Mouse (Mus musculus) hindbrain, embryonic 11.5 days (tissue): Measurements from ENCODE around the gene Nudt7. TPM values are rescaled to one million over a fixed set of nuclear protein-coding genes. Genes with fewer than 3 reads are reported as not detected.
A peak's percentile ranks its signal among the peaks of the same experiment; 100 is the strongest.

ENCODE experiments used
- ATAC-seq: fragments of 200-750 bp; cut with Nextera tagmentation; 2 replicates; pipeline ENCODE4 v1.8.0; 2017; ENCODE audit warnings: mild to moderate bottlenecking, moderate TSS enrichment, moderate library complexity; ENCODE audit not compliant: low FRiP score
- DNase-seq: peaks from one replicate; pipeline ENCODE4 v3.0.0-alpha.2; 2015; ENCODE audit warnings: low spot score
- H3K27ac ChIP-seq: fragments of 300-500 bp; sonication (generic); 2 replicates; pipeline ENCODE4 v1.5.1; 2014; ENCODE audit warnings: mild to moderate bottlenecking, low read depth, low read length
- H3K27me3 ChIP-seq: fragments of 300-500 bp; sonication (generic); 2 replicates; pipeline ENCODE4 v1.6.1; 2014; ENCODE audit warnings: mild to moderate bottlenecking, low read length, moderate library complexity, mixed read lengths; ENCODE audit not compliant: control insufficient read depth, insufficient read depth
- H3K36me3 ChIP-seq: fragments of 300-500 bp; sonication (generic); 2 replicates; pipeline ENCODE4 v1.6.1; 2014; ENCODE audit warnings: mild to moderate bottlenecking, low read length, moderate library complexity, mixed read lengths; ENCODE audit not compliant: control insufficient read depth, insufficient read depth
- H3K4me1 ChIP-seq: fragments of 300-500 bp; sonication (generic); replicated peaks from 2 replicates; pipeline ENCODE4 v1.6.1; 2014; ENCODE audit warnings: low read length, mixed read lengths; ENCODE audit not compliant: control insufficient read depth, insufficient read depth
- H3K4me2 ChIP-seq: fragments of 300-500 bp; sonication (generic); replicated peaks from 2 replicates; pipeline ENCODE4 v1.6.1; 2014; ENCODE audit warnings: mild to moderate bottlenecking, low read depth, low read length
- H3K4me3 ChIP-seq: fragments of 300-500 bp; sonication (generic); 2 replicates; pipeline ENCODE4 v1.5.1; 2014; ENCODE audit warnings: low read depth, low read length
- H3K9ac ChIP-seq: fragments of 300-500 bp; sonication (generic); 2 replicates; pipeline ENCODE4 v1.6.1; 2014; ENCODE audit warnings: low read depth, low read length
- H3K9me3 ChIP-seq: fragments of 300-500 bp; sonication (generic); 2 replicates; pipeline ENCODE4 v1.6.1; 2016; ENCODE audit warnings: low read length; ENCODE audit not compliant: control insufficient read depth
- WGBS: fragments of 180-500 bp; shearing (Covaris S2); extraction: QIAGEN DNeasy Blood & Tissue Kit; methylation state at CpG from one replicate; pipeline ENCODE4 v1.1.7; 2014; 5-methylcytosine and 5-hydroxymethylcytosine counted together
- polyA plus RNA-seq: library from polyadenylated mRNA; unstranded; fragments of >200 nt; fragmentation: Nextera tagmentation; extraction: Ambion mirVana; gene quantifications from 2 replicates; pipeline ENCODE4 v1.2.1, GENCODE M21; 2014

Gene Nudt7
- polyA plus RNA-seq, 1 experiment from 2014 or later, result 12.1 TPM

GRCm38 (mm10) chr8:114109365-114110140, 23.8 kb upstream of the Nudt7 start:
- no peaks in the 10 kb centered on the region for H3K36me3 ChIP-seq
- H3K4me2 ChIP-seq, result no peak overlapping the region
- H3K4me1 ChIP-seq, result no peaks in the 10 kb centered on the region
- DNase-seq (no peak), ATAC-seq (no peak; the same call in 1 of the 2 replicates)
- no peak overlapping the region for H3K4me3 ChIP-seq
- no peaks in the 10 kb centered on the region for H3K9me3 ChIP-seq
- WGBS, result 73% methylated on average over 20 of the region's 20 CpGs
- H3K27ac ChIP-seq, result no peak overlapping the region
- no peak overlapping the region for H3K9ac ChIP-seq
- H3K27me3 ChIP-seq, result no peaks in the 10 kb centered on the region

- Histone ChIP-seq H3K9me3 (no peaks in the 10 kb centered on the region), H3K9ac (no peak overlapping the region), H3K4me3 (no peak overlapping the region), H3K36me3 (no peaks in the 10 kb centered on the region), H3K4me2 (no peak overlapping the region), H3K27ac (no peak overlapping the region), H3K4me1 (peaks cover 10% of the 10 kb centered on the region; the same call in 1 of the 2 replicates), H3K27me3 (no peaks in the 10 kb centered on the region)
- WGBS, result 27% methylated on average over 1 of the region's 1 CpGs
- DNase-seq (no peak), ATAC-seq (no peak)
Measured at GRCm38 (mm10) chr8:114115076-114115475, 18.3 kb upstream of the Nudt7 start.

- WGBS, result 2% methylated on average over 2 of the region's 2 CpGs
- DNase-seq, result peak; percentile 67
- ATAC-seq, result peak; percentile 61
- Histone ChIP-seq H3K9me3 (no peaks in the 10 kb centered on the region), H3K4me3 (no peak overlapping the region), H3K9ac (no peak overlapping the region), H3K27me3 (no peaks in the 10 kb centered on the region), H3K4me1 (peaks cover 10% of the 10 kb centered on the region; the same call in 1 of the 2 replicates), H3K36me3 (no peaks in the 10 kb centered on the region), H3K4me2 (no peak overlapping the region), H3K27ac (peak overlapping the region; percentile 74)
Measured at GRCm38 (mm10) chr8:114116049-114116448, 17.3 kb upstream of the Nudt7 start.

- Histone ChIP-seq H3K9me3 (no peaks in the 10 kb centered on the region), H3K4me2 (no peak overlapping the region), H3K27me3 (no peaks in the 10 kb centered on the region), H3K4me1 (peaks cover 10% of the 10 kb centered on the region; the same call in 1 of the 2 replicates), H3K27ac (no peak overlapping the region), H3K9ac (no peak overlapping the region), H3K36me3 (no peaks in the 10 kb centered on the region), H3K4me3 (no peak overlapping the region)
- no peak for DNase-seq
- no peak for ATAC-seq
Measured at GRCm38 (mm10) chr8:114117439-114117838, 15.9 kb upstream of the Nudt7 start.

GRCm38 (mm10) chr8:114121781-114122180, 11.6 kb upstream of the Nudt7 start:
- Histone ChIP-seq H3K36me3 (no peaks in the 10 kb centered on the region), H3K27ac (no peak overlapping the region), H3K4me2 (no peak overlapping the region), H3K4me1 (no peaks in the 10 kb centered on the region), H3K4me3 (no peak overlapping the region), H3K27me3 (no peaks in the 10 kb centered on the region), H3K9ac (no peak overlapping the region), H3K9me3 (no peaks in the 10 kb centered on the region)
- no peak for DNase-seq
- no peak for ATAC-seq
- WGBS, result 83% methylated on average over 1 of the region's 1 CpGs

GRCm38 (mm10) chr8:114123611-114124010, 9.7 kb upstream of the Nudt7 start:
- ATAC-seq, result no peak
- Histone ChIP-seq H3K9me3 (no peaks in the 10 kb centered on the region), H3K4me2 (no peak overlapping the region), H3K4me1 (no peaks in the 10 kb centered on the region), H3K36me3 (no peaks in the 10 kb centered on the region), H3K27me3 (no peaks in the 10 kb centered on the region), H3K4me3 (no peak overlapping the region), H3K9ac (no peak overlapping the region), H3K27ac (no peak overlapping the region)
- DNase-seq, result no peak
- 70% methylated on average over 3 of the region's 3 CpGs for WGBS

- no peak overlapping the region for H3K4me2 ChIP-seq
- H3K27ac ChIP-seq, result no peak overlapping the region
- H3K4me1 ChIP-seq, result no peaks in the 10 kb centered on the region
- ATAC-seq (no peak), DNase-seq (no peak)
- H3K9me3 ChIP-seq, result no peaks in the 10 kb centered on the region
- no peak overlapping the region for H3K4me3 ChIP-seq
- H3K36me3 ChIP-seq, result no peaks in the 10 kb centered on the region
- no peak overlapping the region for H3K9ac ChIP-seq
- 80% methylated on average over 4 of the region's 4 CpGs for WGBS
- H3K27me3 ChIP-seq, result no peaks in the 10 kb centered on the region
Measured at GRCm38 (mm10) chr8:114124084-114124750, 9.1 kb upstream of the Nudt7 start.

GRCm38 (mm10) chr8:114130838-114131237, 2.5 kb upstream of the Nudt7 start:
- no peaks in the 10 kb centered on the region for H3K36me3 ChIP-seq
- no peak overlapping the region for H3K9ac ChIP-seq
- H3K4me1 ChIP-seq, result no peaks in the 10 kb centered on the region
- H3K27ac ChIP-seq, result no peak overlapping the region
- no peak overlapping the region for H3K4me2 ChIP-seq
- WGBS, result 88% methylated on average over 7 of the region's 7 CpGs
- ATAC-seq (no peak), DNase-seq (no peak)
- no peaks in the 10 kb centered on the region for H3K27me3 ChIP-seq
- no peaks in the 10 kb centered on the region for H3K9me3 ChIP-seq
- H3K4me3 ChIP-seq, result no peak overlapping the region

GRCm38 (mm10) chr8:114131421-114131820, 1.9 kb upstream of the Nudt7 start:
- DNase-seq (no peak), ATAC-seq (no peak)
- Histone ChIP-seq H3K4me1 (no peaks in the 10 kb centered on the region), H3K4me3 (no peak overlapping the region), H3K9me3 (no peaks in the 10 kb centered on the region), H3K9ac (no peak overlapping the region), H3K27ac (no peak overlapping the region), H3K4me2 (no peak overlapping the region), H3K27me3 (no peaks in the 10 kb centered on the region), H3K36me3 (no peaks in the 10 kb centered on the region)
- 98% methylated on average over 4 of the region's 4 CpGs for WGBS
